ENCODE assay signal across 20 mouse cellular contexts in the genomic region with DNA sequence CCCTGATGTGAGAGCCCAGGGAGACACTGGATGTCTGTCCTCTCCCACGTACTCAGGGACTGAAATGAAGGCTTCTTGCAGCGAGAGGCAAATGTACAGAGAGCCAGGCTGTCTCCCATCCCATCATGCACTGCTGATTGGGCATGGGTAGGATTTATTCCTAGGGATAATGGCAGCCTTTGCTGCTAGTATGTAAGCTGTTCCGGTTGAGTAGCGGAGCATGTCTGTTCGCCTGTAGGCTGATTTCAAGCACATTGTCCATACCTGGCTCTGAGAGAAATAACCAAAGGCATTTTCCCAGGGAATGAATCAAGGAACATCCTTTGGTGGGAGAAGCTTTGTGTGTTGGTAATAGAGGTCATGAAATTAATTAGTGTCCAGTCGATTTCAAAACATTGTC.
A peak's percentile ranks its signal among the peaks of the same experiment; 100 is the strongest.
DNase-seq lines count a peak whose midpoint lies in the region; ATAC-seq and TF ChIP-seq lines count a peak whose summit lies in the region.
"Had no signal": no experiment of that assay in that cellular context is flagged by ENCODE, and none has a peak within 500 bp of the region (broad histone marks: within the 10 kb centered on the region; RNA-seq: fewer than 3 reads in every experiment).

No protein-coding gene starts in this region.

- H3K27me3 ChIP-seq in kidney, embryonic 16.5 days (ENCODE audit: insufficient read depth, low read length), result no peaks in the 10 kb centered on the region
- no peaks in the 10 kb centered on the region for H3K27me3 ChIP-seq in midbrain, embryonic 12.5 days
- H3K27me3 ChIP-seq in midbrain, embryonic 10.5 days (ENCODE audit: low read depth, poor library complexity, severe bottlenecking), result no peaks in the 10 kb centered on the region
- H3K27me3 ChIP-seq in hindbrain, postnatal 0 days (ENCODE audit: insufficient read depth, low read length), result no peaks in the 10 kb centered on the region
- no peaks in the 10 kb centered on the region for H3K27me3 ChIP-seq in midbrain, embryonic 15.5 days (replicated peaks)
- H3K27me3 ChIP-seq: embryonic facial prominence, embryonic 13.5 days; intestine, embryonic 15.5 days; megakaryocyte, embryonic 14.5 days had no signal

- H3K4me3 ChIP-seq in kidney, embryonic 16.5 days (ENCODE audit: low read length), result no peak overlapping the region
- no peak overlapping the region for H3K4me3 ChIP-seq in midbrain, embryonic 12.5 days
- no peak overlapping the region for H3K4me3 ChIP-seq in midbrain, embryonic 10.5 days
- H3K4me3 ChIP-seq in hindbrain, postnatal 0 days (ENCODE audit: low read length), result no peak overlapping the region
- no peak overlapping the region for H3K4me3 ChIP-seq in midbrain, embryonic 15.5 days
- H3K4me3 ChIP-seq: embryonic facial prominence, embryonic 13.5 days; heart, adult 2 months; intestine, embryonic 15.5 days; megakaryocyte, embryonic 14.5 days; myocyte had no signal

- H3K9me3 ChIP-seq in kidney, embryonic 16.5 days (ENCODE audit: low read length), result no peaks in the 10 kb centered on the region
- H3K9me3 ChIP-seq in midbrain, embryonic 12.5 days, result no peaks in the 10 kb centered on the region
- H3K9me3 ChIP-seq in midbrain, embryonic 10.5 days (replicated peaks), result no peaks in the 10 kb centered on the region
- no peaks in the 10 kb centered on the region for H3K9me3 ChIP-seq in hindbrain, postnatal 0 days (ENCODE audit: low read length)
- H3K9me3 ChIP-seq in midbrain, embryonic 15.5 days, result no peaks in the 10 kb centered on the region
- H3K9me3 ChIP-seq: embryonic facial prominence, embryonic 13.5 days; intestine, embryonic 15.5 days; megakaryocyte, embryonic 14.5 days had no signal

- DNase-seq in kidney, postnatal 14 days, result no peak
- DNase-seq in midbrain, embryonic 10.5 days (ENCODE audit: low spot score), result no peak
- DNase-seq in hindbrain, postnatal 0 days (ENCODE audit: low spot score), result no peak
- DNase-seq in urinary bladder, adult 2 months (ENCODE audit: low spot score), result no peak
- DNase-seq: adrenal gland, postnatal 10 days; cerebellum, postnatal 10 days; gastrocnemius, postnatal 25 days; heart, adult 2 months; heart, postnatal 36 days; lung, adult 2 months; right cerebral cortex, adult 18-20 months had no signal

- H3K9ac ChIP-seq in kidney, embryonic 16.5 days (replicated peaks; ENCODE audit: low read length), result no peak overlapping the region
- no peak overlapping the region for H3K9ac ChIP-seq in midbrain, embryonic 12.5 days (replicated peaks)
- H3K9ac ChIP-seq in hindbrain, postnatal 0 days (replicated peaks; ENCODE audit: low read length), result no peak overlapping the region
- no peak overlapping the region for H3K9ac ChIP-seq in midbrain, embryonic 15.5 days
- H3K9ac ChIP-seq: embryonic facial prominence, embryonic 13.5 days; intestine, embryonic 15.5 days had no signal

- no peak overlapping the region for H3K4me2 ChIP-seq in kidney, embryonic 16.5 days (replicated peaks; ENCODE audit: low read depth, low read length)
- no peak overlapping the region for H3K4me2 ChIP-seq in midbrain, embryonic 12.5 days (replicated peaks)
- H3K4me2 ChIP-seq in hindbrain, postnatal 0 days (ENCODE audit: low read depth, low read length), result no peak overlapping the region
- H3K4me2 ChIP-seq in midbrain, embryonic 15.5 days, result no peak overlapping the region
- H3K4me2 ChIP-seq: embryonic facial prominence, embryonic 13.5 days; intestine, embryonic 15.5 days had no signal

- ATAC-seq in kidney, embryonic 16.5 days (ENCODE audit: low FRiP score, low TSS enrichment), result peak; percentile 58; the same call in 1 of the 2 replicates
- ATAC-seq in midbrain, embryonic 12.5 days (ENCODE audit: low FRiP score, low read depth), result no peak
- peak; percentile 50 for ATAC-seq in hindbrain, postnatal 0 days
- ATAC-seq in midbrain, embryonic 15.5 days (replicated peaks), result 0 out of 2 replicates have a peak, but pooled peaks have one; percentile 45
- ATAC-seq: forebrain, embryonic 16.5 days; intestine, embryonic 15.5 days had no signal

- peaks cover 33% of the 10 kb centered on the region for H3K36me3 ChIP-seq in kidney, embryonic 16.5 days (ENCODE audit: insufficient read depth, low read length)
- peaks cover 38% of the 10 kb centered on the region for H3K36me3 ChIP-seq in midbrain, embryonic 12.5 days
- H3K36me3 ChIP-seq in midbrain, embryonic 10.5 days, result peaks cover 63% of the 10 kb centered on the region
- H3K36me3 ChIP-seq in hindbrain, postnatal 0 days (ENCODE audit: insufficient read depth, low read length), result peaks cover 23% of the 10 kb centered on the region
- peaks cover 12% of the 10 kb centered on the region; the same call in 1 of the 2 replicates for H3K36me3 ChIP-seq in midbrain, embryonic 15.5 days (replicated peaks)

- WGBS in kidney, embryonic 16.5 days, result 71% methylated on average over 6 of the region's 6 CpGs
- 56% methylated on average over 6 of the region's 6 CpGs for WGBS in midbrain, embryonic 12.5 days
- 72% methylated on average over 6 of the region's 6 CpGs for WGBS in midbrain, embryonic 10.5 days
- WGBS in hindbrain, postnatal 0 days, result 67% methylated on average over 6 of the region's 6 CpGs
- WGBS in midbrain, embryonic 15.5 days, result 59% methylated on average over 6 of the region's 6 CpGs

- TF ChIP-seq CTCF in hindbrain, postnatal 0 days (IDR thresholded peaks at IDR 0.05; ENCODE audit: low read depth), result no peak

- no peak overlapping the region for H3K27ac ChIP-seq in kidney, embryonic 16.5 days (ENCODE audit: low read length)
- peak overlapping the region; percentile 60 for H3K27ac ChIP-seq in midbrain, embryonic 12.5 days (replicated peaks)
- no peak overlapping the region for H3K27ac ChIP-seq in midbrain, embryonic 10.5 days (replicated peaks)
- H3K27ac ChIP-seq in hindbrain, postnatal 0 days, result no peak overlapping the region
- peak overlapping the region; percentile 10; the same call in 1 of the 2 replicates for H3K27ac ChIP-seq in midbrain, embryonic 15.5 days
- H3K27ac ChIP-seq: embryonic facial prominence, embryonic 13.5 days; heart, adult 2 months; intestine, embryonic 15.5 days; stomach, postnatal 0 days had no signal

- peaks cover 22% of the 10 kb centered on the region for H3K4me1 ChIP-seq in kidney, embryonic 16.5 days (ENCODE audit: insufficient read depth, low read length)
- peaks cover 4% of the 10 kb centered on the region; the same call in 1 of the 2 replicates for H3K4me1 ChIP-seq in midbrain, embryonic 12.5 days
- H3K4me1 ChIP-seq in midbrain, embryonic 10.5 days, result peaks cover 25% of the 10 kb centered on the region
- 0 out of 2 replicates have a peak, but pooled peaks cover 4% of the 10 kb centered on the region for H3K4me1 ChIP-seq in hindbrain, postnatal 0 days (ENCODE audit: insufficient read depth, low read length)
- peaks cover 9% of the 10 kb centered on the region for H3K4me1 ChIP-seq in midbrain, embryonic 15.5 days
- H3K4me1 ChIP-seq: intestine, embryonic 15.5 days had no signal

Comparison
In these comparisons a context has a peak if more than half of its experiments do, and no peak if none do; other contexts are left out.
1. H3K27ac ChIP-seq: peak in midbrain, embryonic 12.5 days (single experiment) and midbrain, embryonic 15.5 days (single experiment); none in kidney, embryonic 16.5 days (single experiment), midbrain, embryonic 10.5 days (single experiment) and hindbrain, postnatal 0 days (single experiment).